Mouse (Mus musculus): Measurements from ENCODE around the gene Jdp2.

DNA sequence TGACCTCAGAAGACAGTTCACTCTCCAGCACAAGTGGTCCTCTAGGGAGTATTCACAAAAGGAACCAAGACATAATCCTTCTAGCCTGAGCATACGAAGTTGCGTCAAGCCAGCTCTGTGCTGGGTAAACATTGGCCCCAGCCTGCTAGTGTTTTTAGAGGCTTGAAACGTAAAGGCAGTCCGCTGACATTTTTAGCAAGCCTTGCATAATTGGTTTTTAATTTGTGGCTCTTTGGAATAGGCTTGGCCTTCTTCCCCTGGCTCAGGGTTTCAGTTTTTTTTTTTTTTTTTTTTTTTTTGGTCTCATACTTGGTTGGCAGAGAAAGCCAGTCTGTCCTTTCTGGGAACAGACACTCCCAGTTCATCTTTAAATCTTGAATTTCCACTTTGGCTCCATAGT lies 15.3 kb downstream of the Jdp2 start:
- TF ChIP-seq MAFK (IDR thresholded peaks at IDR 0.05; ENCODE audit: insufficient read depth, low read depth, low read length), result no peak
- peak; percentile 35; the same call in 1 of the 2 replicates for TF ChIP-seq ZNF384 (IDR thresholded peaks at IDR 0.05; ENCODE audit: low read depth, low read length)
- TF ChIP-seq ZC3H11A (IDR thresholded peaks at IDR 0.05; ENCODE audit: borderline replicate concordance, low read depth, low read length), result no peak
- no peak for TF ChIP-seq HCFC1 (IDR thresholded peaks at IDR 0.05; ENCODE audit: borderline replicate concordance, insufficient read depth, low read length)
